Mouse (Mus musculus) neural tube, embryonic 15.5 days (tissue): Measurements from ENCODE around the gene Acadm. TPM values are rescaled to one million over a fixed set of nuclear protein-coding genes. Genes with fewer than 3 reads are reported as not detected.

Experiments used
- ATAC-seq: fragments of 200-750 bp; cut with Nextera tagmentation; 2 replicates; pipeline ENCODE4 v1.8.0; 2017; ENCODE audit warnings: mild to moderate bottlenecking, moderate TSS enrichment, moderate library complexity; ENCODE audit not compliant: low FRiP score
- H3K27ac ChIP-seq: fragments of 300-500 bp; sonication (generic); replicated peaks from 2 replicates; pipeline ENCODE4 v1.5.1; 2015; ENCODE audit warnings: mild to moderate bottlenecking, inconsistent platforms
- H3K27me3 ChIP-seq: fragments of 300-500 bp; sonication (generic); replicated peaks from 2 replicates; pipeline ENCODE4 v1.6.1; 2015; ENCODE audit warnings: inconsistent platforms
- H3K36me3 ChIP-seq: fragments of 300-500 bp; sonication (generic); 2 replicates; pipeline ENCODE4 v1.6.1; 2015; ENCODE audit warnings: inconsistent platforms
- H3K4me1 ChIP-seq: fragments of 300-500 bp; sonication (generic); 2 replicates; pipeline ENCODE4 v1.6.1; 2015; ENCODE audit warnings: inconsistent platforms
- H3K4me2 ChIP-seq: fragments of 300-500 bp; sonication (generic); 2 replicates; pipeline ENCODE4 v1.6.1; 2015; ENCODE audit warnings: inconsistent platforms, mild to moderate bottlenecking, moderate library complexity
- H3K4me3 ChIP-seq: fragments of 300-500 bp; sonication (generic); replicated peaks from 2 replicates; pipeline ENCODE4 v1.5.1; 2015; ENCODE audit warnings: mild to moderate bottlenecking, inconsistent platforms
- H3K9ac ChIP-seq: fragments of 300-500 bp; sonication (generic); replicated peaks from 2 replicates; pipeline ENCODE4 v1.6.1; 2015; ENCODE audit warnings: mild to moderate bottlenecking, inconsistent platforms
- H3K9me3 ChIP-seq: fragments of 300-500 bp; sonication (generic); replicated peaks from 2 replicates; pipeline ENCODE4 v1.6.1; 2016; ENCODE audit warnings: inconsistent platforms
- whole genome bisulfite sequencing: fragments of 180-500 bp; shearing (Covaris S2); methylation state at CpG from one replicate; pipeline ENCODE4 v1.1.7; 2015; ENCODE audit warnings: mixed read lengths; 5-methylcytosine and 5-hydroxymethylcytosine counted together
- polyA plus RNA-seq: library from polyadenylated mRNA; unstranded; fragments of >200 nt; fragmentation: Nextera tagmentation; extraction: Ambion mirVana; gene quantifications from 2 replicates; pipeline ENCODE4 v1.2.1, GENCODE M21; 2015

Acadm gene
- polyA plus RNA-seq, 1 experiment from 2014 or later = 59.3 TPM

- Histone ChIP-seq H3K4me2 (no peak overlapping the region), H3K4me1 (no peaks in the 10 kb centered on the region), H3K4me3 (no peak overlapping the region), H3K27me3 (no peaks in the 10 kb centered on the region), H3K9me3 (no peaks in the 10 kb centered on the region), H3K36me3 (no peaks in the 10 kb centered on the region), H3K27ac (no peak overlapping the region), H3K9ac (no peak overlapping the region)
- WGBS = 82% methylated on average over 7 of the region's 8 CpGs
- no peak for ATAC-seq
Measured at GRCm38 (mm10) chr3:153889188-153889781, 55.1 kb downstream of the Acadm start.

DNA sequence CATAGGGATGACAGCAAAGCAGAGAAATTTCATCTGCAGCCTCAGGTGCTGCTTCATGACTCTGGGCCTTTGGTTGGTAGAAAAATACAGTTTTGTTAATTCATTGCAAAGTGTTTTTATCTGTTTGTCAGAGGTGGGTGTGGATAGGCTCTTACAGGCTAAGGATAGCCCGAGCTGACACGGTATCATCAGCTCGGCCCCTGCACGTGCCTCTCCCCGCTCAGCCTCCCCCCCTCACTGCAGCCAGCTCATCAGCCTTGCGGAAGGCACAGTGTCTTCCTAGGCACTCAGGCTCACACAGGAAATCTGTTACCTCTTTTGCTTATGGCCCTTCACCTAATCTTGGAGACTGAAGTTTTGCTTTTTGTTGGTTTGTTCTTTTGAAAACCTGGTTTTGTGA lies 56.3 kb downstream of the Acadm start:
- Histone ChIP-seq H3K4me2 (no peak overlapping the region), H3K4me3 (no peak overlapping the region), H3K27ac (no peak overlapping the region), H3K4me1 (no peaks in the 10 kb centered on the region), H3K9ac (no peak overlapping the region), H3K36me3 (no peaks in the 10 kb centered on the region), H3K9me3 (no peaks in the 10 kb centered on the region), H3K27me3 (no peaks in the 10 kb centered on the region)
- no peak for ATAC-seq
- WGBS = 75% methylated on average over 6 of the region's 6 CpGs

- no peak for ATAC-seq
- Histone ChIP-seq H3K4me3 (no peak overlapping the region), H3K9ac (no peak overlapping the region), H3K4me1 (no peaks in the 10 kb centered on the region), H3K27me3 (no peaks in the 10 kb centered on the region), H3K9me3 (no peaks in the 10 kb centered on the region), H3K4me2 (no peak overlapping the region), H3K27ac (no peak overlapping the region), H3K36me3 (no peaks in the 10 kb centered on the region)
Measured at GRCm38 (mm10) chr3:153886296-153886695, 58.1 kb downstream of the Acadm start.

Other genes starting within 250 kb of the Acadm start
- gene St6galnac3, start 219.5 kb downstream of the Acadm start, polyA plus RNA-seq = 23.0 and 23.5 TPM in 2 replicates
- gene Asb17, start 100.4 kb downstream of the Acadm start, polyA plus RNA-seq = not detected in 2 replicates
- gene Msh4, start 38.5 kb downstream of the Acadm start, polyA plus RNA-seq = 0.13 and 0.29 TPM in 2 replicates
- 53.7 TPM in 2 replicates for gene Rabggtb, start 31.6 kb downstream of the Acadm start, polyA plus RNA-seq
- 5.1 and 5.7 TPM in 2 replicates for gene Slc44a5, start 28.8 kb upstream of the Acadm start, polyA plus RNA-seq